ENCODE assay signal across 16 mouse cellular contexts in genomic region chr5:140052405-140052804, GRCm38 (mm10).
"Had no signal": no experiment of that assay in that cellular context is flagged by ENCODE, and none has a peak within 500 bp of the region (broad histone marks: within the 10 kb centered on the region; RNA-seq: fewer than 3 reads in every experiment).

No protein-coding gene starts in this region.

- H3K36me3 ChIP-seq: lung, embryonic 15.5 days; midbrain, embryonic 10.5 days; midbrain, embryonic 12.5 days; neural tube, embryonic 12.5 days; stomach, embryonic 15.5 days had no signal

- H3K9ac ChIP-seq: lung, embryonic 15.5 days; midbrain, embryonic 12.5 days; neural tube, embryonic 12.5 days; stomach, embryonic 15.5 days had no signal

- DNase-seq: lung, adult 18-20 months; lung, postnatal 14 days; lung, postnatal 36 days; midbrain, embryonic 14.5 days; right cerebral cortex, postnatal 14 days; thymus, adult 2 months; thymus, postnatal 25 days; thymus, postnatal 4 days had no signal

- H3K27me3 ChIP-seq: lung, embryonic 15.5 days; midbrain, embryonic 12.5 days; neural tube, embryonic 12.5 days; stomach, embryonic 15.5 days had no signal

- H3K9me3 ChIP-seq: lung, embryonic 15.5 days; megakaryocyte, embryonic 14.5 days; midbrain, embryonic 10.5 days; midbrain, embryonic 12.5 days; neural tube, embryonic 12.5 days; stomach, embryonic 15.5 days had no signal

- H3K4me2 ChIP-seq: lung, embryonic 15.5 days; midbrain, embryonic 12.5 days; neural tube, embryonic 12.5 days; stomach, embryonic 15.5 days had no signal

- H3K4me1 ChIP-seq: lung, embryonic 15.5 days; midbrain, embryonic 10.5 days; midbrain, embryonic 12.5 days; neural tube, embryonic 12.5 days; stomach, embryonic 15.5 days had no signal

- H3K4me3 ChIP-seq: lung, embryonic 15.5 days; megakaryocyte, embryonic 14.5 days; midbrain, embryonic 10.5 days; midbrain, embryonic 12.5 days; neural tube, embryonic 12.5 days; stomach, embryonic 15.5 days had no signal

- H3K27ac ChIP-seq: lung, embryonic 15.5 days; macrophage; midbrain, embryonic 10.5 days; midbrain, embryonic 12.5 days; neural tube, embryonic 12.5 days; stomach, embryonic 15.5 days; stomach, postnatal 0 days had no signal
